Mouse (Mus musculus): ENCODE data around the gene Paxx. TPM values are rescaled to one million over a fixed set of nuclear protein-coding genes. Genes with fewer than 3 reads are reported as not detected.

Paxx gene
- polyA plus RNA-seq, 1 experiment from 2014 or later = 7.7 TPM

GRCm38 (mm10) chr2:25461407-25461806, 513 bp upstream of the Paxx start:
- no peak for DNase-seq
- H3K4me3 ChIP-seq (replicated peaks) = peak overlapping the region; percentile 78
- no peak for ATAC-seq (ENCODE audit: low read depth)
- H3K9ac ChIP-seq = peak overlapping the region; percentile 28; the same call in 1 of the 2 replicates
- peaks cover 50% of the 10 kb centered on the region for H3K4me1 ChIP-seq (replicated peaks)
- peak overlapping the region; percentile 79 for H3K27ac ChIP-seq
- no peaks in the 10 kb centered on the region for H3K27me3 ChIP-seq
- no peaks in the 10 kb centered on the region for H3K9me3 ChIP-seq (replicated peaks)
- H3K36me3 ChIP-seq = peaks cover 5% of the 10 kb centered on the region
- peak overlapping the region; percentile 96 for H3K4me2 ChIP-seq
- 19% methylated on average over 3 of the region's 3 CpGs for WGBS (ENCODE audit: insufficient replicate concordance)

- Histone ChIP-seq H3K4me1 (replicated peaks) (peaks cover 45% of the 10 kb centered on the region), H3K36me3 (peaks cover 5% of the 10 kb centered on the region), H3K9ac (peak overlapping the region; percentile 85), H3K9me3 (replicated peaks) (no peaks in the 10 kb centered on the region), H3K27me3 (no peaks in the 10 kb centered on the region), H3K4me3 (replicated peaks) (peak overlapping the region; percentile 78), H3K4me2 (peak overlapping the region; percentile 96), H3K27ac (peak overlapping the region; percentile 89)
- no peak for ATAC-seq (ENCODE audit: low read depth)
- 39% methylated on average over 5 of the region's 5 CpGs for WGBS (ENCODE audit: insufficient replicate concordance)
- DNase-seq = no peak
Measured at GRCm38 (mm10) chr2:25460135-25460534, 759 bp downstream of the Paxx start.

- no peak overlapping the region for H3K4me2 ChIP-seq
- no peaks in the 10 kb centered on the region for H3K27me3 ChIP-seq
- H3K4me1 ChIP-seq (replicated peaks) = peaks cover 40% of the 10 kb centered on the region
- 75% methylated on average over 5 of the region's 5 CpGs for WGBS (ENCODE audit: insufficient replicate concordance)
- no peaks in the 10 kb centered on the region for H3K9me3 ChIP-seq (replicated peaks)
- H3K4me3 ChIP-seq (replicated peaks) = no peak overlapping the region
- H3K9ac ChIP-seq = no peak overlapping the region
- ATAC-seq (ENCODE audit: low read depth) (no peak), DNase-seq (no peak)
- H3K36me3 ChIP-seq = peaks cover 5% of the 10 kb centered on the region
- no peak overlapping the region for H3K27ac ChIP-seq
Measured at GRCm38 (mm10) chr2:25458911-25459310, 2.0 kb downstream of the Paxx start.

GRCm38 (mm10) chr2:25457022-25457896, 3.6 kb downstream of the Paxx start:
- H3K9ac ChIP-seq = no peak overlapping the region
- peaks cover 40% of the 10 kb centered on the region for H3K4me1 ChIP-seq (replicated peaks)
- peaks cover 5% of the 10 kb centered on the region for H3K36me3 ChIP-seq
- H3K9me3 ChIP-seq (replicated peaks) = no peaks in the 10 kb centered on the region
- H3K27ac ChIP-seq = no peak overlapping the region
- WGBS (ENCODE audit: insufficient replicate concordance) = 73% methylated on average over 9 of the region's 9 CpGs
- no peak for DNase-seq
- no peaks in the 10 kb centered on the region for H3K27me3 ChIP-seq
- H3K4me2 ChIP-seq = no peak overlapping the region
- no peak overlapping the region for H3K4me3 ChIP-seq (replicated peaks)
- ATAC-seq (ENCODE audit: low read depth) = no peak

GRCm38 (mm10) chr2:25456205-25456953, 4.5 kb downstream of the Paxx start, which contains the start of gene Clic3:
Clic3 (plus strand) TSS chr2:25456838.
- ATAC-seq (ENCODE audit: low read depth) (no peak), DNase-seq (no peak)
- Histone ChIP-seq H3K36me3 (peaks cover 5% of the 10 kb centered on the region), H3K4me3 (replicated peaks) (no peak within 1 kb of the TSS), H3K4me1 (replicated peaks) (peaks cover 35% of the 10 kb centered on the region), H3K9me3 (replicated peaks) (no peaks in the 10 kb centered on the region), H3K27ac (no peak within 1 kb of the TSS), H3K9ac (no peak within 1 kb of the TSS), H3K27me3 (no peaks in the 10 kb centered on the region), H3K4me2 (no peak within 1 kb of the TSS)
- 54% methylated on average over 14 of the region's 14 CpGs for WGBS (ENCODE audit: insufficient replicate concordance)

- Histone ChIP-seq H3K36me3 (no peaks in the 10 kb centered on the region; the same call in 1 of the 2 replicates), H3K9ac (no peak overlapping the region), H3K4me2 (no peak overlapping the region), H3K4me3 (replicated peaks) (no peak overlapping the region), H3K9me3 (replicated peaks) (no peaks in the 10 kb centered on the region), H3K4me1 (replicated peaks) (peaks cover 12% of the 10 kb centered on the region), H3K27ac (no peak overlapping the region), H3K27me3 (no peaks in the 10 kb centered on the region)
- WGBS (ENCODE audit: insufficient replicate concordance) = 32% methylated on average over 1 of the region's 1 CpGs
- no peak for ATAC-seq (ENCODE audit: low read depth)
- DNase-seq = no peak
Measured at GRCm38 (mm10) chr2:25452951-25453350, 7.9 kb downstream of the Paxx start.

GRCm38 (mm10) chr2:25450853-25451647, 9.8 kb downstream of the Paxx start:
- DNase-seq = no peak
- Histone ChIP-seq H3K27ac (no peak overlapping the region), H3K9ac (no peak overlapping the region), H3K27me3 (no peaks in the 10 kb centered on the region), H3K4me1 (replicated peaks) (peaks cover under 1% of the 10 kb centered on the region; the same call in 1 of the 2 replicates), H3K4me2 (no peak overlapping the region), H3K4me3 (replicated peaks) (no peak overlapping the region), H3K36me3 (0 out of 2 replicates have a peak, but pooled peaks cover 5% of the 10 kb centered on the region), H3K9me3 (replicated peaks) (no peaks in the 10 kb centered on the region)
- no peak for ATAC-seq (ENCODE audit: low read depth)
- 51% methylated on average over 8 of the region's 8 CpGs for WGBS (ENCODE audit: insufficient replicate concordance)

GRCm38 (mm10) chr2:25442682-25443081, 18.2 kb downstream of the Paxx start:
- no peak for ATAC-seq (ENCODE audit: low read depth)
- no peak overlapping the region for H3K4me3 ChIP-seq (replicated peaks)
- no peak overlapping the region for H3K27ac ChIP-seq
- DNase-seq = no peak
- H3K9me3 ChIP-seq (replicated peaks) = no peaks in the 10 kb centered on the region
- H3K4me1 ChIP-seq (replicated peaks) = no peaks in the 10 kb centered on the region
- no peak overlapping the region for H3K4me2 ChIP-seq
- WGBS (ENCODE audit: insufficient replicate concordance) = 83% methylated on average over 14 of the region's 14 CpGs
- peaks cover 15% of the 10 kb centered on the region; the same call in 1 of the 2 replicates for H3K36me3 ChIP-seq
- H3K27me3 ChIP-seq = no peaks in the 10 kb centered on the region
- no peak overlapping the region for H3K9ac ChIP-seq

- 76% methylated on average over 20 of the region's 20 CpGs for WGBS (ENCODE audit: insufficient replicate concordance)
Measured at GRCm38 (mm10) chr2:25441067-25441466, 19.8 kb downstream of the Paxx start.

GRCm38 (mm10) chr2:25436286-25436820, 24.5 kb downstream of the Paxx start:
- WGBS (ENCODE audit: insufficient replicate concordance) = 83% methylated on average over 10 of the region's 10 CpGs
- no peak overlapping the region for H3K9ac ChIP-seq
- peaks cover 11% of the 10 kb centered on the region for H3K4me1 ChIP-seq (replicated peaks)
- 0 out of 2 replicates have a peak, but pooled peaks cover 3% of the 10 kb centered on the region for H3K36me3 ChIP-seq
- no peak overlapping the region for H3K4me2 ChIP-seq
- no peak for DNase-seq
- H3K27me3 ChIP-seq = no peaks in the 10 kb centered on the region
- ATAC-seq (ENCODE audit: low read depth) = no peak
- no peaks in the 10 kb centered on the region for H3K9me3 ChIP-seq (replicated peaks)
- no peak overlapping the region for H3K4me3 ChIP-seq (replicated peaks)
- H3K27ac ChIP-seq = no peak overlapping the region

More at GRCm38 (mm10) chr2:25441067-25441466, 19.8 kb downstream of the Paxx start:
- Histone ChIP-seq H3K36me3 (peaks cover 12% of the 10 kb centered on the region; the same call in 1 of the 2 replicates), H3K4me1 (replicated peaks) (no peaks in the 10 kb centered on the region), H3K9ac (no peak overlapping the region), H3K27ac (no peak overlapping the region), H3K4me3 (replicated peaks) (no peak overlapping the region), H3K27me3 (no peaks in the 10 kb centered on the region), H3K9me3 (replicated peaks) (no peaks in the 10 kb centered on the region), H3K4me2 (no peak overlapping the region)
- DNase-seq (no peak), ATAC-seq (ENCODE audit: low read depth) (no peak)

Measured in liver, embryonic 13.5 days (tissue).